Mouse (Mus musculus) heart, postnatal 4 days (tissue): ENCODE measurements around the gene Dolpp1. TPM values are rescaled to one million over a fixed set of nuclear protein-coding genes. Genes with fewer than 3 reads are reported as not detected.

Source experiments
- DNase-seq: peaks from one replicate; pipeline ENCODE4 v3.0.0; 2021
- microRNA-seq, 2 experiments: library from miRNA; unstranded; fragments of <30 nt; microRNA quantifications; one replicate each; pipeline ENCODE4 v1.2.0; 2021 to 2022
- total RNA-seq, 2 experiments: library from RNA; stranded (reverse); gene quantifications; 2 replicates each; pipeline ENCODE4 v1.2.3; 2021

The Dolpp1 gene
- total RNA-seq, 2 experiments from 2014 or later, result 14.2 to 14.6 TPM

DNA sequence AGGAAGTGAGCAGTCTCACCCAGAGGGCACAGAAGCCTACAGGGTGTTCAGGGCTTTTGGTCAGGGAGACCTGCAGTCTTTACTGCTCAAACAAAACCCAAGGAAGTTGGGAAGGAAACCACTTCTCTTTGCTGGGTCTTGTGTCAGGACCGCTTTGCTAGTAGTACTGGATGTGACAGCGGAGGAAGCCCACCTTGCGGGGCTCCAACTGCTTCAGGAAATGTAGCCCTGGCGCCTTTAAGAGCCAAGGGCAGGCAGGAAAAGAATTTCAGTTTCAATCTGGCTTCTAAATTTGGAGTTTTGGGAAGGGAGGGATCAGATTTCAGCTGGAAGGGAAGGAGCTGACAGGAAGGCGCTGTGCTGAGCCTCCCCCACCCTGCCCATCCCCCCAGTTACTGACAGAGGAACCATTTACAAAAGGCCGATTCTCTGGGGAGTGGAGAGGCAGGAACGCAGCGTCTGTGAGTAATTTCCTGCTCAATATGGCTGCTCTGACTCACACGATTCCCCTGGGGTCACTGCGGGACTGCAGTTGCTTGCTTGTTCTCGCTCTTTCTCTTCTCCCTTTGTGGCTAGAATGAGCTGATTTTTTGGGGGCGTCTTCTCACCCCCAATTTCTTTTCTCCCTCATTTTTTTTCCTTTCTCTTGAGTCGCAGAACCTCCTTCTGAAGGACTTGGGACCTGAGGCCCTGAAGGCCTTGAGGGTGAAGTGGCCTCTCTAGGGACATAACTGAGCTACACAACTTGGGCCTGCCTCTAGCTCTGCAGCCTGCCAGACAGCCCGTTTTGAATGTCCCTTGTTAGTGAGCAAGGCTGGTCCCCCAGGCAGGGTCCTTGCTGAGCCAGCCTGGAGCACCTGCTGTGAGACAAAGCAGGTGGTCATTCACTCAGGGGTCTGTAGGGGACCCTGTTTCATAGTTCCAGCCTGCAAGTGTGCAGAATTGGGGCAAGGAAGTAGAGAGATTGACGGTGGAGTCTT lies 49.8 kb downstream of the Dolpp1 start:
- peak; percentile 89 for DNase-seq

DNA sequence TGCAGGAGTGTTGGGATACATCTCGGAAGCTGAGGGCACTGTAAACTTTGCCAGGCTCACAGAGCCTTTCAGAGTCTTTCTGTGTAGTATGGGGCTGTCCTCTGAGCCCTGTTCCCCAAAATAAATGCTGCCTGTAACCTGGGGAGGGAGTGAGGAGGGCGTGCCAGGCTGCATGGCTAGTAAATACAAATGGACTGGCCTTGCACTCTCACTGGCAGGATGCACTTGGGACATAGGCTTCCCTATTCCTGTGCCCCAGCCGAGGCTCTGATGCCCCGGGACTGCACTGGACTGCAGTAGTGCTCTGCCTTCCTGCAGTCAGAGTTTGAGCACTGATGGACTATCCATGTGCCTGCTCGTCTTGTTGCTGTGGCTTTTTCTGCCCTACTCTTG lies 50.4 kb downstream of the Dolpp1 start:
- DNase-seq, result no peak

DNA sequence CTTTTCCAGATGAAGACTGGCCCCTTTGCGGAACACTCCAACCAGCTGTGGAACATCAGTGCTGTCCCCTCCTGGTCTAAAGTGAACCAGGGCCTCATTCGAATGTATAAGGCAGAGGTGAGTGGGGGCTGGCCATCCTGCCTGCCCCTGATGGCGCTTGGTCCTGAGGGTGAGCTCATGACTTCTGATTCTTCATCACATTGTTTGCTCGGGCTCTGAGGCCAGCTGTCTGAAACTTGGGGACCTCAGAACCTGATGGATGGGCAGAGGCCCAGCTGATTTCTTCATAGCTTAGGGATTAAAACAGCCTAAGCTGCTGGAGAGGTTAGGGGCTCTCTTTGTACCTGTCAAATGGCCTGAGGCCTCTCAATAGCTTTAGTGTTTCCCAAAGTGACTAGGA lies 51.2 kb downstream of the Dolpp1 start:
- DNase-seq, result no peak

DNA sequence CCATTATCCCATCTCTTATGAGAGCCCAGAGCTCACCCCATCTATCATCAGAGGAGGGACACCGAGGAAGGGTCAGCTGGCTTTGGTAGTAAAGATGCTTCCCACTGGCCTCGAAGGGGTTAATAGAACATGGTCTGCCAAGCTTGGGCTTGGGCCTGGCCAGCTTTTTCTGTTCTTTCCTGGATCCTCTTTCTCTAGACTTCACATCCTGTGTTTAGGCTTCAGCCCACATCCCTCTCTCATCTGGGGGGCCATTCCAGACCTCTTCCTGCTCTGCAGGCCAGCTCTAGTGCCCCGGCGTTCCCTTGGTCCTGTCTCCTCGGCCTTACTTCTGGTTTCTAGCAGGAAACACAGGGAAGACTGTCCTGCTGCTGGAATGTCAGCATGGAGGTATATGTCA lies 52.0 kb downstream of the Dolpp1 start:
- DNase-seq, result no peak

DNA sequence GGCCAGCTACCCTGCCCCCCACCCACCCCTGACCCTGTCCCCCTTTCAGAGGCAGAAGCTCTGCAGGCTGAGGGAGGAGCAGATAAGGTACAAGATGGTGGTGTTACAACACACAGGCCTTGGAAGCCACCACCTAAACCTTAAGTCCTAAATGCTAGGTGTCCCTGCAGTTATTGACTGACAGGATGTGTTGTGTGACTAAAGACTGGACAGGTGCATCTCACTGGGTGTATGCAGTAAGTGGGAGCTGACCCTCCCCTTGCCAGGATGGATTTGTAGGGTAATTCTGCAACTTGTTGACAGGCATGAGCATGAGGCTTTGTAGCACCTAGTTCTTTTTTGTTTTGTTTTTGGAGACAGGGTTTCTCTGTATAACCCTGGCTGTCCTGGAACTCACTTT lies 52.4 kb downstream of the Dolpp1 start:
- DNase-seq, result no peak

DNA sequence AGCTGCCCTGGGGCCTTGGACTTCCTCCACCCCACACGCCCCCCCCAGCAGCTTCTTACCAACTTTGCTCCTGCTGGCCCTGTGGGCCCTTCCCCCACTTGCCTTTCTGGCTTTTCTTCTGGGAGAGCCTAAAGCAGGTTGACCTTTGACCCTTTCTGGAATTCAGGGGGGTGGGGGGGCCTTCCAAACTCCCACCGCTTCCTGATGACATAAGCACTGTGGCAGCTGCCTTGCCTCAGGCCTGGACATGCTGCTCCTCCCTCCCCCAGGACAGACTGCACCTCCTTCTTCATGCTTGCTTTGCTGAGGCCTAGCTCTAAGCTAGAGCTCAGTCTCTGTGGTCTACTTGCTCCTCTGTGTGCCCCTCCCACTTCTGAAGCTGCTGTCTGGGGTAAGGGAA lies 53.3 kb downstream of the Dolpp1 start:
- peak; percentile 58 for DNase-seq

DNA sequence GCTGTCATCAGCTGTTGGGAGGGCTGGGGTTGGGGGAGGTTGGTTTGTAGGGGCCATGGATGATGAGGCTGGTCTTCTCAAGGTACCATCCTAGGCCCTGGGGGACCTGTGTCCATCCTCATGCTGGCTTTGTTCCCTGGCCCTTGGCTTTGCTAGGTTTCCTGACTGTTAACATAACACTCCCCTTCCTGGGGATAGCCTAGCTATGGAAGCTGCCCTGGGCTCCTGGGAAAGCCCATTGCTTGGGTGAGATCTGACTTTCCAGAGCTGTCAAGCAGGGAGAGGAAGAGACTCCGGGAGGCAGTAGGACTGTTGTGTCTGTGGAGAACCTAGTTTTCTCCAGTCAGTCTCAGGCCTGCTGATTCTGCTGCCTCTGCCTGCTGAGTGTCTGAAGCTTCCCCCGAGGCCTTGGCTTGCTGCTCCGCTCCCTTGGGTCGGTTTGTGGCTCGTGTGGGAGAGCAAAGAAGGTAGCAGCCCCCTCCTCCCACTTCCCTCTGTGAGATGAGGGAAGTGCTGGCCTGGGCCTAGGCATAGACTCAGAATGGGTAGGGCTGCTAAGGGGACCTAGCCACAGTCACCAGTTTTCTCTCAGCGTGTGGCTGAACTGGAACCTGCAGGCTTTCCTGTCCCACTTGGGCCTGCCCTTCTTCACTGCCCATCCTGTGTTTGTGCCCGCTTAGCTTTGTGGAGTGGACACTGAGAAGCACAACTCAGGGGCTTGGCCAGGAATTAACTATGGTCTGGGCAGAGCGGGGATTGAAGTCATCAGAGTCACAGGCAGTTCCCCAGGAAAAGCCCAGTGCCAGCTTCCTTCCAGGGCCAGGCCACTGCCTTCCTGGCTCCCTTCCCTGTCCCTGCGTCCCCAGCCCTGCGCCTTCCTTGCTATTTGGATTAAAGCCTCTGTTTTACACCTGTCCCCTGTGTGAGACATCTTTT lies 55.1 kb downstream of the Dolpp1 start:
- no peak for DNase-seq

DNA sequence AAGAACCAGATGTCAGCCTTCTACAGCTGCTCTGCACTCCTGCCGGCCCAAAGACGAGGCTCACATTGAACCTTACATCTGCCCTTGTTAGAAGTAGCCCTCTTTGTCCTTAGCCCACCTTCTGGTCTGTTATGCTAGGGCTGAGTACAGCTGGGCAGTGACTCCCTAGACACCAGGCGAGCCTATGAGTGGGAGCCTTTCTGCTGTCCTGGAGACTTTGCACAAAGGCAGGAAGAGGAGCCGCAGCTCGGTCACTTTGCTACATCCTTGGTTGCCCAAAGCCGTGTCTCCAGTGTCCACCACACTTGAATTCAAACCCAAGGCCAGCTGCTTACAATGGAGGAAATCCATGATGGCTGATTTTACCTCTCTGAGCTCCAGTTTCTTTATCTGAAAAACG lies 56.3 kb downstream of the Dolpp1 start:
- DNase-seq, result no peak

Small RNA genes lying within 50 kb of the gene (microRNA-seq; reads per million reads assigned to microRNA genes)
- gene Gm47292, result 0 reads per million in 2 experiments

Other genes with a start within 250 kb of the Dolpp1 start
- 10 to 100 TPM; 44.4 to 48.9 TPM for gene Endog, start 220.8 kb upstream of the Dolpp1 start, total RNA-seq
- 10 to 100 TPM in 1 of 2 experiments, 1 to 10 TPM in 1; 8.4 to 10.7 TPM for gene Spout1, start 213.8 kb upstream of the Dolpp1 start, total RNA-seq
- gene Kyat1, start 186.4 kb upstream of the Dolpp1 start, total RNA-seq, result 10 to 100 TPM; 33.3 to 35.3 TPM
- 10 to 100 TPM; 56.3 to 59.2 TPM for gene Lrrc8a, start 154.5 kb upstream of the Dolpp1 start, total RNA-seq
- gene Gm28035, start 151.7 kb upstream of the Dolpp1 start, total RNA-seq, result 1 to 10 TPM in 1 of 2 experiments, under 1 TPM in 1; 0.88 to 1.5 TPM
- 10 to 100 TPM; 20.6 to 26.0 TPM for gene Phyhd1, start 126.1 kb upstream of the Dolpp1 start, total RNA-seq
- 1 to 10 TPM in 1 of 2 experiments, not detected in 1; 4.6 TPM for gene Gm28038, start 111.2 kb upstream of the Dolpp1 start, total RNA-seq
- 10 to 100 TPM; 23.6 to 23.7 TPM for gene Dolk, start 105.9 kb upstream of the Dolpp1 start, total RNA-seq
- gene Nup188, start 105.9 kb upstream of the Dolpp1 start, total RNA-seq, result 10 to 100 TPM; 28.0 to 34.5 TPM
- gene Sh3glb2, start 32.9 kb upstream of the Dolpp1 start, total RNA-seq, result 10 to 100 TPM; 72.7 to 73.7 TPM
- 10 to 100 TPM; 52.4 to 63.5 TPM for gene Miga2, start 28.0 kb upstream of the Dolpp1 start, total RNA-seq
- 100 to 1,000 TPM; 379 to 401 TPM for gene Crat, start 23.6 kb downstream of the Dolpp1 start, total RNA-seq
- 100 to 1,000 TPM; 139 TPM for gene Ptpa, start 23.8 kb downstream of the Dolpp1 start, total RNA-seq
- 10 to 100 TPM; 10.7 to 12.1 TPM for gene Ier5l, start 82.0 kb downstream of the Dolpp1 start, total RNA-seq
- gene Cstad, start 202.8 kb downstream of the Dolpp1 start, total RNA-seq, result 1 to 10 TPM; 1.7 to 3.2 TPM